Mouse (Mus musculus) gastrocnemius, postnatal 10 days (tissue): ENCODE data around the gene Dlx1. TPM values are rescaled to one million over a fixed set of nuclear protein-coding genes. Genes with fewer than 3 reads are reported as not detected.

ENCODE experiments used
- DNase-seq: peaks from one replicate; pipeline ENCODE4 v3.0.0; 2021; ENCODE audit warnings: mixed read lengths
- total RNA-seq, 2 experiments: library from RNA; stranded (reverse); gene quantifications; 2 replicates each; pipeline ENCODE4 v1.2.3; 2021

Gene Dlx1
- total RNA-seq, 2 experiments from 2014 or later = 0.23 to 0.54 TPM

- DNase-seq = no peak
These were observed 18.7 kb downstream of the Dlx1 start, which contains the start of gene Dlx2 for GRCm38 (mm10) chr2:71546640-71547071. Gene Dlx2 (minus strand): TSS chr2:71546754.

GRCm38 (mm10) chr2:71547829-71548228 lies 19.9 kb downstream of the Dlx1 start:
- peak; percentile 84 for DNase-seq

GRCm38 (mm10) chr2:71550330-71550729 lies 22.4 kb downstream of the Dlx1 start:
- DNase-seq = no peak

GRCm38 (mm10) chr2:71551704-71552103 lies 23.8 kb downstream of the Dlx1 start:
- no peak for DNase-seq

- no peak for DNase-seq
These were observed 28.2 kb downstream of the Dlx1 start for GRCm38 (mm10) chr2:71556071-71556470.

- DNase-seq = no peak
These were observed 38.6 kb downstream of the Dlx1 start for GRCm38 (mm10) chr2:71566466-71566865.

GRCm38 (mm10) chr2:71573736-71574135 lies 45.8 kb downstream of the Dlx1 start:
- no peak for DNase-seq

GRCm38 (mm10) chr2:71577059-71577458 lies 49.1 kb downstream of the Dlx1 start:
- DNase-seq = no peak

GRCm38 (mm10) chr2:71580632-71581466 lies 52.9 kb downstream of the Dlx1 start:
- DNase-seq = peak; percentile 74

- DNase-seq = no peak
These were observed 53.6 kb downstream of the Dlx1 start for GRCm38 (mm10) chr2:71581488-71581887.

Other genes starting within 250 kb of the Dlx1 start
- 100 to 1,000 TPM; 269 to 340 TPM for gene Slc25a12, start 160.4 kb upstream of the Dlx1 start, total RNA-seq
- 10 to 100 TPM; 17.4 to 20.3 TPM for gene Hat1, start 139.2 kb upstream of the Dlx1 start, total RNA-seq
- gene Metap1d, start 74.8 kb upstream of the Dlx1 start, total RNA-seq = 10 to 100 TPM; 22.6 to 26.1 TPM
- gene Dlx2, start 18.6 kb downstream of the Dlx1 start, total RNA-seq = under 1 TPM in 1 of 2 experiments, not detected in 1; 0.09 TPM
- gene Itga6, start 217.5 kb downstream of the Dlx1 start, total RNA-seq = 10 to 100 TPM; 46.4 to 50.3 TPM